Mouse (Mus musculus) erythroblast, embryonic 14.5 days (primary cell): ENCODE data around the gene Gm10721.
"Not testable (repeated sequence)": the region's sequence is repeated elsewhere in the genome, so short reads cannot be mapped to it uniquely, and the experiment has no call there.

Source experiments
- GATA1 ChIP-seq: IDR thresholded peaks from 2 replicates; pipeline ENCODE4 v1.6.1; 2012; ENCODE audit warnings: low read length, inconsistent platforms, mixed read lengths
- TAL1 ChIP-seq: IDR thresholded peaks from 3 replicates; pipeline ENCODE4 v1.6.1; 2012; ENCODE audit warnings: low read length, inconsistent platforms, mixed read lengths

- TF ChIP-seq TAL1, GATA1: not testable (repeated sequence)
These were observed 5.7 kb upstream of the Gm10721 start for GRCm38 (mm10) chr9:3007272-3007671.
